Mouse (Mus musculus) embryonic facial prominence, embryonic 13.5 days (tissue): ENCODE results near the gene Sorcs1. TPM values are rescaled to one million over a fixed set of nuclear protein-coding genes. Genes with fewer than 3 reads are reported as not detected.
A peak's percentile ranks its signal among the peaks of the same experiment; 100 is the strongest.

ENCODE experiments used
- ATAC-seq: fragments of 200-750 bp; cut with Nextera tagmentation; 2 replicates; pipeline ENCODE4 v1.8.0; 2017; ENCODE audit warnings: low read depth; ENCODE audit not compliant: insufficient number of reproducible peaks, insufficient read depth, low FRiP score, low TSS enrichment
- H3K27ac ChIP-seq: fragments of 300-500 bp; sonication (generic); 2 replicates; pipeline ENCODE4 v1.5.1; 2015; ENCODE audit warnings: moderate library complexity, mild to moderate bottlenecking, inconsistent platforms
- H3K27me3 ChIP-seq: fragments of 300-500 bp; sonication (generic); 2 replicates; pipeline ENCODE4 v1.6.1; 2015; ENCODE audit warnings: mild to moderate bottlenecking, inconsistent platforms
- H3K36me3 ChIP-seq: fragments of 300-500 bp; sonication (generic); 2 replicates; pipeline ENCODE4 v1.6.1; 2015; ENCODE audit warnings: mild to moderate bottlenecking, inconsistent platforms
- H3K4me1 ChIP-seq: fragments of 300-500 bp; sonication (generic); 2 replicates; pipeline ENCODE4 v1.6.1; 2015; ENCODE audit warnings: inconsistent platforms
- H3K4me2 ChIP-seq: fragments of 300-500 bp; sonication (generic); 2 replicates; pipeline ENCODE4 v1.6.1; 2015; ENCODE audit warnings: moderate library complexity, mild to moderate bottlenecking, inconsistent platforms
- H3K4me3 ChIP-seq: fragments of 300-500 bp; sonication (generic); 2 replicates; pipeline ENCODE4 v1.5.1; 2015; ENCODE audit warnings: mild to moderate bottlenecking, inconsistent platforms
- H3K9ac ChIP-seq: fragments of 300-500 bp; sonication (generic); 2 replicates; pipeline ENCODE4 v1.6.1; 2015; ENCODE audit warnings: mild to moderate bottlenecking, inconsistent platforms
- H3K9me3 ChIP-seq: fragments of 300-500 bp; sonication (generic); 2 replicates; pipeline ENCODE4 v1.6.1; 2016; ENCODE audit warnings: inconsistent platforms
- WGBS: fragments of 180-500 bp; shearing (Covaris S2); methylation state at CpG from one replicate; pipeline ENCODE4 v1.1.7; 2015; ENCODE audit warnings: mixed read lengths; 5-methylcytosine and 5-hydroxymethylcytosine counted together
- polyA plus RNA-seq: library from polyadenylated mRNA; unstranded; fragments of >200 nt; fragmentation: Nextera tagmentation; extraction: Ambion mirVana; gene quantifications from 2 replicates; pipeline ENCODE4 v1.2.1, GENCODE M21; 2015

The Sorcs1 gene
- 2.2 and 2.7 TPM in 2 replicates for polyA plus RNA-seq

- ATAC-seq: peak; percentile 74
- Histone ChIP-seq H3K9ac (peak within 1 kb of the TSS; percentile 67), H3K9me3 (no peaks in the 10 kb centered on the region), H3K27ac (no peak within 1 kb of the TSS), H3K27me3 (peaks cover 58% of the 10 kb centered on the region), H3K4me2 (peak within 1 kb of the TSS; percentile 98), H3K4me3 (peak within 1 kb of the TSS; percentile 58), H3K36me3 (no peaks in the 10 kb centered on the region), H3K4me1 (peaks cover 12% of the 10 kb centered on the region)
- under 1% methylated on average over 85 of the region's 102 CpGs for WGBS
These were observed at the start of gene Sorcs1 for GRCm38 (mm10) chr19:50677903-50678896. Gene Sorcs1, minus strand, starts transcription at chr19:50678646.

- H3K27me3 ChIP-seq: peaks cover 23% of the 10 kb centered on the region
- peaks cover 4% of the 10 kb centered on the region for H3K4me1 ChIP-seq
- no peak overlapping the region for H3K9ac ChIP-seq
- H3K9me3 ChIP-seq: no peaks in the 10 kb centered on the region
- no peak overlapping the region for H3K27ac ChIP-seq
- no peak overlapping the region for H3K4me3 ChIP-seq
- no peaks in the 10 kb centered on the region for H3K36me3 ChIP-seq
- WGBS: 55% methylated on average over 2 of the region's 2 CpGs
- no peak for ATAC-seq
- H3K4me2 ChIP-seq: no peak overlapping the region
These were observed 4.8 kb upstream of the Sorcs1 start for GRCm38 (mm10) chr19:50683277-50683676.

- WGBS: 0% methylated on average over 2 of the region's 2 CpGs
- Histone ChIP-seq H3K4me2 (peak overlapping the region; percentile 98), H3K9me3 (no peaks in the 10 kb centered on the region), H3K27me3 (peaks cover 58% of the 10 kb centered on the region), H3K9ac (peak overlapping the region; percentile 67), H3K4me1 (peaks cover 12% of the 10 kb centered on the region), H3K36me3 (no peaks in the 10 kb centered on the region), H3K4me3 (peak overlapping the region; percentile 58), H3K27ac (no peak overlapping the region)
- peak; percentile 50; the same call in 1 of the 2 replicates for ATAC-seq
These were observed 500 bp upstream of the Sorcs1 start for GRCm38 (mm10) chr19:50678946-50679345.

GRCm38 (mm10) chr19:50676578-50677524 is 1.6 kb downstream of the Sorcs1 start:
- Histone ChIP-seq H3K27ac (no peak overlapping the region), H3K9ac (no peak overlapping the region), H3K27me3 (peaks cover 58% of the 10 kb centered on the region), H3K4me3 (peak overlapping the region; percentile 58), H3K4me2 (peak overlapping the region; percentile 98), H3K36me3 (no peaks in the 10 kb centered on the region), H3K9me3 (no peaks in the 10 kb centered on the region), H3K4me1 (peaks cover 12% of the 10 kb centered on the region)
- no peak for ATAC-seq
- WGBS: 36% methylated on average over 19 of the region's 19 CpGs

- Histone ChIP-seq H3K27me3 (peaks cover 50% of the 10 kb centered on the region), H3K4me3 (no peak overlapping the region), H3K9ac (no peak overlapping the region), H3K27ac (no peak overlapping the region), H3K36me3 (no peaks in the 10 kb centered on the region), H3K4me2 (no peak overlapping the region), H3K9me3 (no peaks in the 10 kb centered on the region), H3K4me1 (peaks cover 12% of the 10 kb centered on the region)
- ATAC-seq: no peak
- 73% methylated on average over 5 of the region's 5 CpGs for WGBS
These were observed 3.5 kb downstream of the Sorcs1 start for GRCm38 (mm10) chr19:50674921-50675320.

GRCm38 (mm10) chr19:50667516-50667915 is 10.9 kb downstream of the Sorcs1 start:
- ATAC-seq: no peak
- Histone ChIP-seq H3K9me3 (no peaks in the 10 kb centered on the region), H3K4me2 (no peak overlapping the region), H3K4me1 (no peaks in the 10 kb centered on the region), H3K27ac (no peak overlapping the region), H3K4me3 (no peak overlapping the region), H3K9ac (no peak overlapping the region), H3K36me3 (no peaks in the 10 kb centered on the region), H3K27me3 (no peaks in the 10 kb centered on the region)
- 70% methylated on average over 8 of the region's 8 CpGs for WGBS

- WGBS: 49% methylated on average over 1 of the region's 1 CpGs
- no peaks in the 10 kb centered on the region for H3K36me3 ChIP-seq
- no peaks in the 10 kb centered on the region for H3K9me3 ChIP-seq
- no peak overlapping the region for H3K4me3 ChIP-seq
- H3K27me3 ChIP-seq: no peaks in the 10 kb centered on the region
- no peaks in the 10 kb centered on the region for H3K4me1 ChIP-seq
- no peak overlapping the region for H3K4me2 ChIP-seq
- no peak overlapping the region for H3K27ac ChIP-seq
- no peak for ATAC-seq
- no peak overlapping the region for H3K9ac ChIP-seq
These were observed 14.1 kb downstream of the Sorcs1 start for GRCm38 (mm10) chr19:50664311-50664710.

- no peaks in the 10 kb centered on the region for H3K36me3 ChIP-seq
- H3K27ac ChIP-seq: no peak overlapping the region
- no peak overlapping the region for H3K9ac ChIP-seq
- H3K9me3 ChIP-seq: no peaks in the 10 kb centered on the region
- no peak overlapping the region for H3K4me2 ChIP-seq
- WGBS: 57% methylated on average over 4 of the region's 4 CpGs
- no peaks in the 10 kb centered on the region for H3K27me3 ChIP-seq
- H3K4me3 ChIP-seq: no peak overlapping the region
- H3K4me1 ChIP-seq: no peaks in the 10 kb centered on the region
- ATAC-seq: no peak
These were observed 19.3 kb downstream of the Sorcs1 start for GRCm38 (mm10) chr19:50659144-50659543.

GRCm38 (mm10) chr19:50652750-50653149 is 25.7 kb downstream of the Sorcs1 start:
- no peaks in the 10 kb centered on the region for H3K4me1 ChIP-seq
- H3K9ac ChIP-seq: no peak overlapping the region
- H3K27ac ChIP-seq: no peak overlapping the region
- ATAC-seq: no peak
- no peaks in the 10 kb centered on the region for H3K36me3 ChIP-seq
- no peak overlapping the region for H3K4me3 ChIP-seq
- H3K4me2 ChIP-seq: no peak overlapping the region
- no peaks in the 10 kb centered on the region for H3K27me3 ChIP-seq
- H3K9me3 ChIP-seq: no peaks in the 10 kb centered on the region
- 75% methylated on average over 5 of the region's 5 CpGs for WGBS

- no peak for ATAC-seq
- Histone ChIP-seq H3K9ac (no peak overlapping the region), H3K4me2 (no peak overlapping the region), H3K36me3 (no peaks in the 10 kb centered on the region), H3K4me1 (no peaks in the 10 kb centered on the region), H3K9me3 (no peaks in the 10 kb centered on the region), H3K4me3 (no peak overlapping the region), H3K27ac (no peak overlapping the region), H3K27me3 (no peaks in the 10 kb centered on the region)
- 56% methylated on average over 1 of the region's 1 CpGs for WGBS
These were observed 34.6 kb downstream of the Sorcs1 start for GRCm38 (mm10) chr19:50643836-50644235.

- Histone ChIP-seq H3K9ac (no peak overlapping the region), H3K4me3 (no peak overlapping the region), H3K27ac (no peak overlapping the region), H3K4me2 (no peak overlapping the region), H3K36me3 (no peaks in the 10 kb centered on the region), H3K4me1 (no peaks in the 10 kb centered on the region), H3K27me3 (no peaks in the 10 kb centered on the region), H3K9me3 (no peaks in the 10 kb centered on the region)
- 94% methylated on average over 1 of the region's 1 CpGs for WGBS
- no peak for ATAC-seq
These were observed 36.3 kb downstream of the Sorcs1 start for GRCm38 (mm10) chr19:50642121-50642520.
